Mouse (Mus musculus) liver, embryonic 15.5 days (tissue): ENCODE measurements around the gene Hspb2. TPM values are rescaled to one million over a fixed set of nuclear protein-coding genes. Genes with fewer than 3 reads are reported as not detected.
A peak's percentile ranks its signal among the peaks of the same experiment; 100 is the strongest.

ENCODE experiments used
- ATAC-seq: fragments of 200-750 bp; cut with Nextera tagmentation; 2 replicates; pipeline ENCODE4 v1.8.0; 2017; ENCODE audit warnings: moderate number of reproducible peaks, mild to moderate bottlenecking, moderate library complexity; ENCODE audit not compliant: insufficient read depth
- H3K27ac ChIP-seq: fragments of 300-500 bp; sonication (generic); replicated peaks from 2 replicates; pipeline ENCODE4 v1.5.1; 2015; ENCODE audit warnings: mild to moderate bottlenecking, inconsistent platforms
- H3K27me3 ChIP-seq: fragments of 300-500 bp; sonication (generic); 2 replicates; pipeline ENCODE4 v1.6.1; 2015; ENCODE audit warnings: mild to moderate bottlenecking, inconsistent platforms
- H3K36me3 ChIP-seq: fragments of 300-500 bp; sonication (generic); replicated peaks from 2 replicates; pipeline ENCODE4 v1.6.1; 2015; ENCODE audit warnings: moderate library complexity, mild to moderate bottlenecking, inconsistent platforms
- H3K4me1 ChIP-seq: fragments of 300-500 bp; sonication (generic); replicated peaks from 2 replicates; pipeline ENCODE4 v1.6.1; 2015; ENCODE audit warnings: inconsistent platforms
- H3K4me2 ChIP-seq: fragments of 300-500 bp; sonication (generic); 2 replicates; pipeline ENCODE4 v1.6.1; 2015; ENCODE audit warnings: moderate library complexity, mild to moderate bottlenecking, inconsistent platforms
- H3K4me3 ChIP-seq: fragments of 300-500 bp; sonication (generic); replicated peaks from 2 replicates; pipeline ENCODE4 v1.5.1; 2015; ENCODE audit warnings: mild to moderate bottlenecking, inconsistent platforms
- H3K9ac ChIP-seq: fragments of 300-500 bp; sonication (generic); 2 replicates; pipeline ENCODE4 v1.6.1; 2015; ENCODE audit warnings: moderate library complexity, mild to moderate bottlenecking, inconsistent platforms
- H3K9me3 ChIP-seq: fragments of 300-500 bp; sonication (generic); replicated peaks from 2 replicates; pipeline ENCODE4 v1.6.1; 2016; ENCODE audit warnings: inconsistent platforms
- WGBS: fragments of 180-500 bp; shearing (Covaris S2); methylation state at CpG from one replicate; pipeline ENCODE4 v1.1.7; 2015; ENCODE audit warnings: mixed read lengths; ENCODE audit not compliant: insufficient replicate concordance; 5-methylcytosine and 5-hydroxymethylcytosine counted together
- polyA plus RNA-seq: library from polyadenylated mRNA; unstranded; fragments of >200 nt; fragmentation: Nextera tagmentation; extraction: Ambion mirVana; gene quantifications from 2 replicates; pipeline ENCODE4 v1.2.1, GENCODE M21; 2015

Gene Hspb2
- polyA plus RNA-seq, 1 experiment from 2014 or later: 3.5 TPM

DNA sequence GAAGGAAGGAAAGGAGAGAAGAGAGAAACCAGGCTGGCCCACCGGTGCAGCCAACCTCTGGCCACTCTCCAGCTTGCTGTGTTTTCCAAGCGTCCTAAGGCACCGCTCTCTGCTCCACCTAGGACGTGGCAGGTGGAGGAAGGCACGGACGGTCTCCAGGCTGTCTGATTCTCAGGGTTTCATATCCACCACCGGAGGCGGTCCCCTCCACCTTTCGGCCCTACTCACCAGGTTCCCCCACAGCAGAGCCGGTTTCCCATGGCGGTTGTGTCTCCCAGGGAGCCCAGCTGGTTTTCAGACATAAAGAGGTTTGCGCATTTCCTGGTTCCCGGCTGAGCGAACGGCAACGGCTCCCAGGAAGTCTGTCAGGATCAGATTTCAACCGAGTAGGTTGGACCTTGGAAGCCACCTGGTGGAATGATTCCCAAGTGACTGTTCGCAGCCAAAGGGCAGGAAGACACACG lies 5.9 kb downstream of the Hspb2 start, which contains the start of gene 2310030G06Rik:
Gene 2310030G06Rik, minus strand, starts transcription at position 323 of the 464 bp plus-strand sequence.
- no peaks in the 10 kb centered on the region for H3K4me1 ChIP-seq
- no peak within 1 kb of the TSS for H3K9ac ChIP-seq
- WGBS: 11% methylated on average over 19 of the region's 19 CpGs
- ATAC-seq: peak; percentile 57
- no peaks in the 10 kb centered on the region for H3K36me3 ChIP-seq
- peak within 1 kb of the TSS; percentile 76 for H3K27ac ChIP-seq
- H3K9me3 ChIP-seq: no peaks in the 10 kb centered on the region
- peaks cover 22% of the 10 kb centered on the region for H3K27me3 ChIP-seq
- peak within 1 kb of the TSS; percentile 50 for H3K4me2 ChIP-seq
- H3K4me3 ChIP-seq: peak within 1 kb of the TSS; percentile 48

GRCm38 (mm10) chr9:50745806-50746205 lies 6.3 kb downstream of the Hspb2 start:
- Histone ChIP-seq H3K9ac (no peak overlapping the region), H3K4me1 (no peaks in the 10 kb centered on the region), H3K27ac (peak overlapping the region; percentile 76), H3K9me3 (no peaks in the 10 kb centered on the region), H3K36me3 (no peaks in the 10 kb centered on the region), H3K4me3 (peak overlapping the region; percentile 48), H3K27me3 (peaks cover 18% of the 10 kb centered on the region), H3K4me2 (peak overlapping the region; percentile 50)
- no peak for ATAC-seq
- 32% methylated on average over 7 of the region's 7 CpGs for WGBS

DNA sequence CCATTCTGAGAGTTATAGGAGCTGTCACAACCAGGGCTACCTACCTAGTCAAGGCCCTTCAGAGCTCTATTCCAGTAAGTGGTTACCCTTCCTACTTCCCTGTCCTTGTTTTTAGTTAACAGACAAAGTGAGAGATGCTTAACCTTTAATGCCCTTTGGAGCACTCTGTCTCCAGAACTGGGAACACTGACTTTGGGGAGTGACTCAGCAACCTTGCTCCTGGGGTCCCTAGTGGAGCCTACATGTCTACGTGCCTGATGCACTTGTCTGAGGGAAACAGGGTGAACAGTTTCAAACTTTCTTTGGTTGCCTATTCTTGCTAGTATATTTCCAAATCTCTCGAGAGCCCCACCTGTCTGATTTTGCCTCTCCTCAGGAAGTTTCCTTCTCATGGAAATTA lies 9.4 kb downstream of the Hspb2 start:
- no peak overlapping the region for H3K4me3 ChIP-seq
- H3K9me3 ChIP-seq: no peaks in the 10 kb centered on the region
- H3K4me2 ChIP-seq: no peak overlapping the region
- no peaks in the 10 kb centered on the region for H3K36me3 ChIP-seq
- H3K4me1 ChIP-seq: peaks cover 13% of the 10 kb centered on the region
- WGBS: 34% methylated on average over 2 of the region's 2 CpGs
- peaks cover 21% of the 10 kb centered on the region for H3K27me3 ChIP-seq
- no peak overlapping the region for H3K27ac ChIP-seq
- H3K9ac ChIP-seq: no peak overlapping the region
- ATAC-seq: no peak

- peaks cover 22% of the 10 kb centered on the region for H3K27me3 ChIP-seq
- 54% methylated on average over 3 of the region's 3 CpGs for WGBS
- no peak overlapping the region for H3K4me2 ChIP-seq
- no peak overlapping the region for H3K4me3 ChIP-seq
- ATAC-seq: no peak
- H3K9ac ChIP-seq: no peak overlapping the region
- peaks cover 13% of the 10 kb centered on the region for H3K4me1 ChIP-seq
- H3K9me3 ChIP-seq: no peaks in the 10 kb centered on the region
- no peaks in the 10 kb centered on the region for H3K36me3 ChIP-seq
- H3K27ac ChIP-seq: no peak overlapping the region
These were observed 9.9 kb downstream of the Hspb2 start for GRCm38 (mm10) chr9:50742261-50742660.

DNA sequence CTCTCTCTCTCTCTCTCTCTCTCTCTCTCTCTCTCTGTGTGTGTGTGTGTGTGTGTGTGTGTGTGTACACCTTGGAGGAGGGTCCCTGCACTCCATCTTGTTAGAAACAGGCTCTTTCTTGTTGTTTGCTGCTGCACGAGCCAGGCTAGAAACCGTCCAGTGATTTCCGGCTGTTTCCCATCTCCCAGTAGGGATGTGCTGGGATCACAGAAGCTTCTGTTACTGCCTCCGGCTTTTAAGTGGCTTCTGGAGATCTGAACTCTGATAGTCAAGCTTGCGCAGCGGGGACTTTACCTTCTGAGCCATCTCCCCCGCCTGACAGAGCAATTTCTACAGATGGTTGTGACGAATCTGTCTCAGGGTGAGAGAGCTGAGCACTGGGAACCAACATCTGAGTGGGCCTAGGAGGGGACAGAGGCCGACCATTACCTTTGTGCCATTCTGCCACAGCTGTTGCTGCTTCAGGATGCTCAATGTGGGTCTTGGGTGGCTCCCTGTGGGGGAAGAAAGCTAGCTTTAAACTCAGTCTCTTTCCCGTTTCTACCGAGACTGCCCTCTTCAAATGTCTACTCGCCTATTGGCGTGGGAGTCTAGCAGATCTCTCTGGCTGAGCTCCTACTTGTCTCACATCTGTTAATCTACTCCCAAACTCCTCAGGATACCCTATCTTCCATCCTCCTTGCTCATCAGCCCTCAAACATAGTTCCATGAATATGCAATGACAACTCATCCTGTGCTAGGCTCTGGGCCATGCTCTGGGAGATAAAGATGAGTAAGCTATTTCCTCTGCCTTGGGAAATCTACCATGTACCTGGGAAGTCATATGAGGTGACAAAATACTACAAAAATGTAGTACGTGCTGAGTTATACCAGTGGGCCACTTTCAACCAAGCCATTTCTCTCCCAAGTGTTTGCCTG lies 11.0 kb downstream of the Hspb2 start:
- H3K9ac ChIP-seq: no peak overlapping the region
- no peak overlapping the region for H3K4me3 ChIP-seq
- ATAC-seq: no peak
- peaks cover 13% of the 10 kb centered on the region for H3K4me1 ChIP-seq
- H3K4me2 ChIP-seq: no peak overlapping the region
- peaks cover 14% of the 10 kb centered on the region for H3K27me3 ChIP-seq
- H3K36me3 ChIP-seq: no peaks in the 10 kb centered on the region
- 72% methylated on average over 14 of the region's 14 CpGs for WGBS
- no peak overlapping the region for H3K27ac ChIP-seq
- no peaks in the 10 kb centered on the region for H3K9me3 ChIP-seq

- no peak within 1 kb of the TSS for H3K9ac ChIP-seq
- H3K36me3 ChIP-seq: no peaks in the 10 kb centered on the region
- H3K4me1 ChIP-seq: peaks cover 13% of the 10 kb centered on the region
- H3K27me3 ChIP-seq: peaks cover 6% of the 10 kb centered on the region; the same call in 1 of the 2 replicates
- peak within 1 kb of the TSS; percentile 72 for H3K4me2 ChIP-seq
- H3K9me3 ChIP-seq: no peaks in the 10 kb centered on the region
- peak within 1 kb of the TSS; percentile 36 for H3K4me3 ChIP-seq
- no peak within 1 kb of the TSS for H3K27ac ChIP-seq
- WGBS: 10% methylated on average over 36 of the region's 36 CpGs
- peak; percentile 98 for ATAC-seq
These were observed 13.0 kb downstream of the Hspb2 start, which contains the start of gene Dixdc1 for GRCm38 (mm10) chr9:50738914-50739870. Dixdc1 (minus strand) TSS chr9:50739517.

DNA sequence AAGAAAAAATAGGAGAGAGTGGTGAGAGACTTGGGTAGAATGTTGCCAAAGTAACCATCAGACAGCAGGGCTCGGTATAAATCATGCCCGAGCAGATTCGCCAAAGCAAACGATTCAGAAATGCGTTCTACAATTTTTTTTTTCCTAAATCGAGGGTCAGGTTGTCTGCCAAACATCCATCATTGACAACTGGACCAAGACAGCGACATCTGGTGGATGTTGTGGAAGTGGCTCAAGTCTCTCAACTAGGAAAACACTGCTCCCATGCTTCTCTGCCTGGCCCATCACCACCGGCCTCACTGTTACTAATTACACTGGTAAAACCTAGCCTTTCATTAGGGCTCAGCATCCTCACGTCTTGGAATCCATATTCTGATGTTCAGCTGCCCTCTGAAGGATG lies 17.2 kb downstream of the Hspb2 start:
- Histone ChIP-seq H3K9ac (no peak overlapping the region), H3K27ac (no peak overlapping the region), H3K4me1 (peaks cover 13% of the 10 kb centered on the region), H3K4me2 (no peak overlapping the region), H3K36me3 (no peaks in the 10 kb centered on the region), H3K27me3 (peaks cover 11% of the 10 kb centered on the region), H3K4me3 (no peak overlapping the region), H3K9me3 (no peaks in the 10 kb centered on the region)
- ATAC-seq: no peak
- WGBS: 2% methylated on average over 9 of the region's 9 CpGs

DNA sequence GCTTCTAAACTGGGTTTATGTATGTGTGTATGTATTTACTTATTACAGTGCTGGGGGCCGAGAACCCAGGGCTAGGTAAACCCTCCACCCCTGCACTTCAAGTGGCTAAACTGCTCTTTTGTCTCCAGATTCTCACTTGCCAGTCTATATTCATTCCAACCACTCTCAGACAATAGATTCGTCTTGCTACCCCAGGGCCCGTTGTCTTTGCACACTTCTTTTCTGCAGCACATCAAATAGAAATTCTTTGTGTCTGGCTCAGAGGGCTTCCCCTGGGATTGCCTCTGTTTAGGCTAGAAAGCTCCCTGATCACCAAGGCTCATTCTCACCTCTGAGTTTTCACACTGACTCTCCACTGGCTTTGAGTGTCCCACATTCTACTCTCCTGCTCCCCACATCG lies 19.6 kb downstream of the Hspb2 start:
- Histone ChIP-seq H3K27me3 (peaks cover 30% of the 10 kb centered on the region), H3K36me3 (no peaks in the 10 kb centered on the region), H3K4me1 (0 out of 2 replicates have a peak, but pooled peaks cover 2% of the 10 kb centered on the region), H3K9ac (no peak overlapping the region), H3K4me2 (no peak overlapping the region), H3K27ac (no peak overlapping the region), H3K4me3 (no peak overlapping the region), H3K9me3 (no peaks in the 10 kb centered on the region)
- ATAC-seq: no peak
- 35% methylated on average over 4 of the region's 4 CpGs for WGBS

DNA sequence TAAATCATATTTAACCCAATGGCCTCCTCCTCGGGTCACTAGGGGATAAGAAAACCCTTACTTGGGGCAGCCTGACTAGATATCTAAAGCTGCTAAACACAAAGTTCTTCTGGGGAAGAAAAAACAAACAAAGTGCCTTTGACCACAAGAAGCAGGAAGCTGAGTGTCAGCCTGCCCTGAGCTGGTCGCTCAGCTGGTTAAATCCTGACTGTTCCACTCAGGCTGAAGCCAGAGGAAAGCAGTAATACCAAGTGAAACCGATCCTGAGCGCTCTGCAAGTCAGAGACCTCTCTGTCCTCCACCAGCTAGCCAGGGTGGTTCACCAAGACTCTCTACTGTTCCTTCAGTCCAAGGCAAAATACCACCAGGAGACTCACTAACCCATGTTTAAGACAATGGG lies 22.6 kb downstream of the Hspb2 start:
- H3K4me3 ChIP-seq: no peak overlapping the region
- peaks cover 48% of the 10 kb centered on the region for H3K27me3 ChIP-seq
- no peak overlapping the region for H3K4me2 ChIP-seq
- 0 out of 2 replicates have a peak, but pooled peaks cover 2% of the 10 kb centered on the region for H3K4me1 ChIP-seq
- no peak for ATAC-seq
- no peak overlapping the region for H3K27ac ChIP-seq
- H3K9ac ChIP-seq: no peak overlapping the region
- no peaks in the 10 kb centered on the region for H3K36me3 ChIP-seq
- 31% methylated on average over 4 of the region's 4 CpGs for whole genome bisulfite sequencing
- H3K9me3 ChIP-seq: no peaks in the 10 kb centered on the region

GRCm38 (mm10) chr9:50727925-50728651 lies 24.1 kb downstream of the Hspb2 start:
- Histone ChIP-seq H3K4me3 (peak overlapping the region; percentile 49), H3K27me3 (peaks cover 48% of the 10 kb centered on the region), H3K36me3 (no peaks in the 10 kb centered on the region), H3K4me1 (0 out of 2 replicates have a peak, but pooled peaks cover 2% of the 10 kb centered on the region), H3K4me2 (peak overlapping the region; percentile 69), H3K27ac (no peak overlapping the region), H3K9me3 (no peaks in the 10 kb centered on the region), H3K9ac (no peak overlapping the region)
- peak; percentile 67 for ATAC-seq
- under 1% methylated on average over 45 of the region's 45 CpGs for WGBS
